Comparison of ENCODE assay signal across 9 mouse cellular contexts in genomic region chr6:99204780-99205586, GRCm38 (mm10).
DNase-seq lines count a peak whose midpoint lies in the region; ATAC-seq and TF ChIP-seq lines count a peak whose summit lies in the region.
"Had no signal": no experiment of that assay in that cellular context is flagged by ENCODE, and none has a peak within 500 bp of the region (broad histone marks: within the 10 kb centered on the region; RNA-seq: fewer than 3 reads in every experiment).

No protein-coding gene starts in this region.

- peak overlapping the region; percentile 60 for H3K9ac ChIP-seq in heart, postnatal 0 days (replicated peaks; ENCODE audit: low read depth, low read length)
- H3K9ac ChIP-seq in intestine, embryonic 15.5 days: no peak overlapping the region
- no peak overlapping the region for H3K9ac ChIP-seq in neural tube, embryonic 11.5 days (ENCODE audit: low read length)

- 7% methylated on average over 7 of the region's 7 CpGs for WGBS in heart, postnatal 0 days
- 9% methylated on average over 7 of the region's 7 CpGs for WGBS in intestine, embryonic 15.5 days
- 5% methylated on average over 7 of the region's 7 CpGs for WGBS in neural tube, embryonic 11.5 days

- H3K4me1 ChIP-seq in heart, postnatal 0 days (ENCODE audit: control insufficient read depth, insufficient read depth): peaks cover 36% of the 10 kb centered on the region
- H3K4me1 ChIP-seq in bone marrow macrophage, adult 2 months (ENCODE audit: control insufficient read depth, insufficient read depth, low read length): peaks cover 30% of the 10 kb centered on the region
- peaks cover 51% of the 10 kb centered on the region for H3K4me1 ChIP-seq in intestine, embryonic 15.5 days (replicated peaks)
- peaks cover 68% of the 10 kb centered on the region for H3K4me1 ChIP-seq in neural tube, embryonic 11.5 days (ENCODE audit: control insufficient read depth, insufficient read depth, low read length)

- ATAC-seq in heart, postnatal 0 days (ENCODE audit: insufficient read depth, low read depth): peak; percentile 25; the same call in 1 of the 2 replicates
- ATAC-seq in intestine, embryonic 15.5 days: 0 out of 2 replicates have a peak, but pooled peaks have one; percentile 11
- no peak for ATAC-seq in neural tube, embryonic 11.5 days (ENCODE audit: insufficient read depth, low FRiP score, low TSS enrichment)

- DNase-seq in heart, postnatal 0 days (ENCODE audit: low spot score): no peak
- no peak for DNase-seq in heart, postnatal 10 days
- DNase-seq in neural tube, embryonic 11.5 days (ENCODE audit: low spot score): no peak
- DNase-seq in right cerebral cortex, postnatal 36 days (ENCODE audit: low spot score in 2 of 2): no peak
- no peak for DNase-seq in kidney, postnatal 36 days
- no peak for DNase-seq in thymus, postnatal 4 days
- DNase-seq: thymus, adult 18-20 months had no signal

- 0 out of 2 replicates have a peak, but pooled peaks cover 3% of the 10 kb centered on the region for H3K36me3 ChIP-seq in heart, postnatal 0 days (replicated peaks; ENCODE audit: control insufficient read depth, insufficient read depth, low read length)
- no peaks in the 10 kb centered on the region for H3K36me3 ChIP-seq in intestine, embryonic 15.5 days
- H3K36me3 ChIP-seq in neural tube, embryonic 11.5 days (ENCODE audit: control insufficient read depth, insufficient read depth, low read length): no peaks in the 10 kb centered on the region

- TF ChIP-seq CTCF in heart, postnatal 0 days (IDR thresholded peaks at IDR 0.05; ENCODE audit: low read depth): no peak
- TF ChIP-seq CTCF in bone marrow macrophage, adult 2 months (IDR thresholded peaks at IDR 0.05; ENCODE audit: low read depth, low read length): no peak

- no peak for TF ChIP-seq POLR2A in bone marrow macrophage, adult 2 months (IDR thresholded peaks at IDR 0.05; ENCODE audit: borderline replicate concordance, low read depth, low read length)

- peak overlapping the region; percentile 56 for H3K4me2 ChIP-seq in heart, postnatal 0 days (ENCODE audit: low read depth, low read length)
- H3K4me2 ChIP-seq in intestine, embryonic 15.5 days (replicated peaks): peak overlapping the region; percentile 49
- H3K4me2 ChIP-seq in neural tube, embryonic 11.5 days (ENCODE audit: low read depth): peak overlapping the region; percentile 33

- intact Hi-C loops in heart, postnatal 10 days (cut with DNase I): loop anchor here (5.0 kb wide), 3 partner anchors 38 to 317 kb away; partner anchors contain the start of gene Foxp1

- H3K27me3 ChIP-seq in heart, postnatal 0 days (ENCODE audit: control insufficient read depth, insufficient read depth, low read length): no peaks in the 10 kb centered on the region
- H3K27me3 ChIP-seq in intestine, embryonic 15.5 days (replicated peaks): no peaks in the 10 kb centered on the region
- no peaks in the 10 kb centered on the region for H3K27me3 ChIP-seq in neural tube, embryonic 11.5 days (ENCODE audit: control insufficient read depth, insufficient read depth, low read length)

- peak overlapping the region; percentile 46 for H3K4me3 ChIP-seq in heart, postnatal 0 days (ENCODE audit: low read depth, low read length)
- H3K4me3 ChIP-seq in bone marrow macrophage, adult 2 months (ENCODE audit: insufficient read depth, low read length): no peak overlapping the region
- no peak overlapping the region for H3K4me3 ChIP-seq in intestine, embryonic 15.5 days (replicated peaks)
- no peak overlapping the region for H3K4me3 ChIP-seq in neural tube, embryonic 11.5 days (ENCODE audit: low read depth, low read length)

- peak overlapping the region; percentile 93 for H3K27ac ChIP-seq in heart, postnatal 0 days (ENCODE audit: low read depth)
- H3K27ac ChIP-seq in bone marrow macrophage, adult 2 months (ENCODE audit: insufficient read depth, low read depth, low read length): peak overlapping the region; percentile 90
- peak overlapping the region; percentile 63 for H3K27ac ChIP-seq in intestine, embryonic 15.5 days
- peak overlapping the region; percentile 34; the same call in 1 of the 2 replicates for H3K27ac ChIP-seq in neural tube, embryonic 11.5 days (ENCODE audit: low read depth, low read length)

- no peak for TF ChIP-seq EP300 in heart, postnatal 0 days (IDR thresholded peaks at IDR 0.05; ENCODE audit: low read depth)

- no peaks in the 10 kb centered on the region for H3K9me3 ChIP-seq in heart, postnatal 0 days (replicated peaks; ENCODE audit: control insufficient read depth, low read length)
- H3K9me3 ChIP-seq in intestine, embryonic 15.5 days: no peaks in the 10 kb centered on the region
- no peaks in the 10 kb centered on the region for H3K9me3 ChIP-seq in neural tube, embryonic 11.5 days (ENCODE audit: control insufficient read depth, low read length)

Comparison
In these comparisons a context has a peak if more than half of its experiments do, and no peak if none do; other contexts are left out.
1. H3K27ac ChIP-seq: peak in every context shown above with its lines; median percentile 93 in heart, postnatal 0 days; 90 in bone marrow macrophage, adult 2 months; 63 in intestine, embryonic 15.5 days; 34 in neural tube, embryonic 11.5 days.